Mouse (Mus musculus) myocyte (in vitro differentiated cells): Measurements from ENCODE around the gene Gm884. TPM values are rescaled to one million over a fixed set of nuclear protein-coding genes. Genes with fewer than 3 reads are reported as not detected.
"Not testable (repeated sequence)": the region's sequence is repeated elsewhere in the genome, so short reads cannot be mapped to it uniquely, and the experiment has no call there.

Experiments
- H3K27me3 ChIP-seq: one replicate; pipeline ENCODE4 v1.6.1; 2011; ENCODE audit not compliant: control insufficient read depth, insufficient read depth, insufficient read length
- H3K36me3 ChIP-seq: one replicate; pipeline ENCODE4 v1.6.1; 2011; ENCODE audit not compliant: control insufficient read depth, insufficient read depth
- H3K4me2 ChIP-seq: one replicate; pipeline ENCODE4 v1.6.1; 2011; ENCODE audit warnings: low read depth, control low read depth
- H3K4me3 ChIP-seq: one replicate; pipeline ENCODE4 v1.5.1; 2011; ENCODE audit warnings: mild to moderate bottlenecking, control low read depth, moderate library complexity
- H3K79me2 ChIP-seq: one replicate; pipeline ENCODE4 v1.6.1; 2011; ENCODE audit not compliant: control insufficient read depth, insufficient read depth
- H3ac ChIP-seq: one replicate; pipeline ENCODE4 v1.6.1; 2011; ENCODE audit not compliant: control insufficient read depth, insufficient read length
- CEBPB ChIP-seq: IDR thresholded peaks from 2 replicates; pipeline ENCODE4 v1.6.1; 2011; ENCODE audit warnings: mild to moderate bottlenecking, moderate library complexity; ENCODE audit not compliant: poor library complexity, insufficient read depth, severe bottlenecking
- E2F4 ChIP-seq: IDR thresholded peaks from one replicate; pipeline ENCODE4 v1.6.1; 2011; ENCODE audit warnings: mild to moderate bottlenecking, control low read depth, moderate library complexity; ENCODE audit not compliant: insufficient read depth
- MAX ChIP-seq: IDR thresholded peaks from one replicate; pipeline ENCODE4 v1.6.1; 2011; ENCODE audit warnings: low read depth, mild to moderate bottlenecking, control low read depth
- MYOD1 ChIP-seq, 3 experiments: IDR thresholded peaks; one replicate each; pipeline ENCODE4 v1.6.1; 2011; ENCODE audit warnings: control low read depth in 2 of 3, low read depth in 2 of 3, mild to moderate bottlenecking in 2 of 3, moderate library complexity in 1 of 3; ENCODE audit not compliant: insufficient read length in 2 of 3, control insufficient read depth in 1 of 3
- MYOG ChIP-seq, 3 experiments: IDR thresholded peaks; one replicate each; pipeline ENCODE4 v1.6.1; 2011; ENCODE audit warnings: control low read depth in 2 of 3, low read depth in 2 of 3, mild to moderate bottlenecking in 2 of 3; ENCODE audit not compliant: insufficient read length in 2 of 3, control insufficient read depth in 1 of 3, insufficient read depth in 1 of 3
- POLR2A ChIP-seq: IDR thresholded peaks from one replicate; pipeline ENCODE4 v1.6.1; 2011; ENCODE audit warnings: low read depth, mild to moderate bottlenecking, control low read depth, moderate library complexity; ENCODE audit not compliant: insufficient read length
- POLR2AphosphoS2 ChIP-seq: IDR thresholded peaks from one replicate; pipeline ENCODE4 v1.6.1; 2011; ENCODE audit warnings: low read depth, control low read depth; ENCODE audit not compliant: insufficient read length
- REST ChIP-seq: IDR thresholded peaks from one replicate; pipeline ENCODE4 v1.6.1; 2011; ENCODE audit warnings: mild to moderate bottlenecking, control low read depth, moderate library complexity; ENCODE audit not compliant: insufficient read depth, insufficient read length
- SRF ChIP-seq: IDR thresholded peaks from one replicate; pipeline ENCODE4 v1.6.1; 2011; ENCODE audit warnings: low read depth; ENCODE audit not compliant: control insufficient read depth, insufficient read length
- TCF12 ChIP-seq: IDR thresholded peaks from one replicate; pipeline ENCODE4 v1.6.1; 2011; ENCODE audit warnings: mild to moderate bottlenecking, control low read depth; ENCODE audit not compliant: poor library complexity, insufficient read depth, severe bottlenecking
- TCF3 ChIP-seq: IDR thresholded peaks from one replicate; pipeline ENCODE4 v1.6.1; 2011; ENCODE audit warnings: low read depth, control low read depth; ENCODE audit not compliant: insufficient read length
- USF1 ChIP-seq: IDR thresholded peaks from one replicate; pipeline ENCODE4 v1.6.1; 2011; ENCODE audit warnings: low read depth, mild to moderate bottlenecking, control low read depth, moderate library complexity
- polyA plus RNA-seq: library from polyadenylated mRNA; unstranded; fragments of >200 nt; fragmentation: generic; extraction: Trizol; gene quantifications from one replicate; pipeline ENCODE4 v1.2.1, GENCODE M21; 2012; ENCODE audit warnings: missing spikeins

Gene Gm884
- polyA plus RNA-seq, 1 experiment, result not detected

- Histone ChIP-seq H3K79me2 (no peaks in the 10 kb centered on the region), H3K4me2 (no peak overlapping the region), H3K27me3 (no peaks in the 10 kb centered on the region), H3ac (no peak overlapping the region), H3K36me3 (no peaks in the 10 kb centered on the region), H3K4me3 (no peak overlapping the region)
- TF ChIP-seq TCF3, result no peak
- TF ChIP-seq CEBPB, result no peak
- TF ChIP-seq TCF12, result no peak
- no peak for TF ChIP-seq POLR2A
- no peak for TF ChIP-seq MYOD1 (IDR thresholded peaks at IDR 0.05; ENCODE audit: control insufficient read depth in 1 of 3, insufficient read length in 2 of 3, low read depth in 2 of 3)
- no peak for TF ChIP-seq E2F4
- no peak for TF ChIP-seq MYOG (IDR thresholded peaks at IDR 0.05; ENCODE audit: control insufficient read depth in 1 of 3, insufficient read depth in 1 of 3, insufficient read length in 2 of 3, low read depth in 2 of 3)
- TF ChIP-seq POLR2AphosphoS2, result no peak
- TF ChIP-seq MAX, result no peak
- no peak for TF ChIP-seq REST
- no peak for TF ChIP-seq SRF
- no peak for TF ChIP-seq USF1
These were observed 10.2 kb downstream of the Gm884 start for GRCm38 (mm10) chr11:103610772-103611171.

DNA sequence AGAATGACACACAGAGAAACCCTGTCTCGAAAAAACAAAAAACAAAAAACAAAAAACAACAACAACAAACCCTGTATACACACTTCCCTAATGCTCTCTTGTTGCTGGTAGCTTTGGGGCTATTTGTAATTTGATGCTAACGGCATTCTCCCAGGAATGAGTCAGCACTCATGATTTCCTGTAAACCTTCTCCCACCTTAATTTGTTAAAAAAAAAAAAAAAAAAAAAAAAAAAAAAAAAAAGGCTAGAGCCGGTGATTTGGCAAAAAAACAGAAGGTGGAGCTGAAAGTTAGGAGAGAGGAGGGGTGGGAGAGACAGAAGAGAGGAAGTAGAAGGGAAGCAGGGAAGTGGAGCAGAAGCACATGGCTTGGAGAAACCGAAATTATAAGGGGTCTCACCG lies 14.3 kb downstream of the Gm884 start:
- Histone ChIP-seq H3K79me2 (no peaks in the 10 kb centered on the region), H3ac (no peak overlapping the region), H3K36me3 (no peaks in the 10 kb centered on the region), H3K4me2 (no peak overlapping the region), H3K27me3 (no peaks in the 10 kb centered on the region), H3K4me3 (no peak overlapping the region)
- no peak for TF ChIP-seq USF1
- TF ChIP-seq E2F4, result no peak
- TF ChIP-seq REST, result no peak
- TF ChIP-seq CEBPB, result no peak
- TF ChIP-seq TCF3, result no peak
- no peak for TF ChIP-seq MAX
- no peak for TF ChIP-seq TCF12
- no peak for TF ChIP-seq SRF
- no peak for TF ChIP-seq POLR2AphosphoS2
- TF ChIP-seq MYOD1 (IDR thresholded peaks at IDR 0.05; ENCODE audit: control insufficient read depth in 1 of 3, insufficient read length in 2 of 3, low read depth in 2 of 3), result no peak
- no peak for TF ChIP-seq MYOG (IDR thresholded peaks at IDR 0.05; ENCODE audit: control insufficient read depth in 1 of 3, insufficient read depth in 1 of 3, insufficient read length in 2 of 3, low read depth in 2 of 3)
- no peak for TF ChIP-seq POLR2A

DNA sequence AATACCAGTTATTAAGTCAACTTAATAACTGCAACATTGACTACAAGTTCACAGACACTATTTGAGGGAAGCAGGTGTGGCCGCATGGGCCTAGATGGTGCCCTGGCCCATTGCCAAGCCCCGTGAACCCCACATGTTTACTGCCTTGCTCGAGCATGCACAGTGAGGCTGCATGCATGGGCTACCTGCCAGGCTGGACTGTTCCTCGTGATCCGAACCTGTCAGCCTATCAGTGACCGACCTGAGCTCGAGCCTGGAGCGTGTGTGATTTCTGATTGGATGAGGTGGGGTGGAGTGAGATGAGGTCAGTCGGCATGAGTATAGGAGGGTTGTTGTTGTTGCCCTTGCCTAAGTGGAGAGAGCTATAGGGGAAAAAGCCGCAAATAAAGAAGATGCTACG lies 42.6 kb downstream of the Gm884 start:
- no peaks in the 10 kb centered on the region for H3K36me3 ChIP-seq
- H3K4me3 ChIP-seq, result no peak overlapping the region
- TF ChIP-seq TCF12 (no peak), REST (no peak), E2F4 (no peak), USF1 (no peak), CEBPB (no peak), TCF3 (no peak), POLR2AphosphoS2 (no peak), MYOD1 (IDR thresholded peaks at IDR 0.05; ENCODE audit: control insufficient read depth in 1 of 3, insufficient read length in 2 of 3, low read depth in 2 of 3) (no peak), MYOG (IDR thresholded peaks at IDR 0.05; ENCODE audit: control insufficient read depth in 1 of 3, insufficient read depth in 1 of 3, insufficient read length in 2 of 3, low read depth in 2 of 3) (no peak), MAX (no peak), POLR2A (no peak), SRF (no peak)
- peaks cover 7% of the 10 kb centered on the region for H3K27me3 ChIP-seq
- H3ac ChIP-seq, result no peak overlapping the region
- H3K79me2 ChIP-seq, result no peaks in the 10 kb centered on the region
- no peak overlapping the region for H3K4me2 ChIP-seq

- Histone ChIP-seq H3K36me3 (no peaks in the 10 kb centered on the region), H3K27me3 (no peaks in the 10 kb centered on the region), H3ac (no peak overlapping the region), H3K79me2 (no peaks in the 10 kb centered on the region), H3K4me3 (no peak overlapping the region), H3K4me2 (no peak overlapping the region)
- TF ChIP-seq CEBPB (no peak), MAX (no peak), TCF12 (no peak), E2F4 (no peak), TCF3 (no peak), USF1 (no peak), POLR2A (no peak), POLR2AphosphoS2 (no peak), SRF (no peak), REST (no peak), MYOG (IDR thresholded peaks at IDR 0.05; ENCODE audit: control insufficient read depth in 1 of 3, insufficient read depth in 1 of 3, insufficient read length in 2 of 3, low read depth in 2 of 3) (no peak), MYOD1 (IDR thresholded peaks at IDR 0.05; ENCODE audit: control insufficient read depth in 1 of 3, insufficient read length in 2 of 3, low read depth in 2 of 3) (no peak)
These were observed 64.9 kb downstream of the Gm884 start for GRCm38 (mm10) chr11:103556021-103556420.

GRCm38 (mm10) chr11:103534973-103535372 lies 86.0 kb downstream of the Gm884 start:
- H3ac ChIP-seq, H3K4me3 ChIP-seq, H3K79me2 ChIP-seq, H3K4me2 ChIP-seq, H3K36me3 ChIP-seq: not testable (repeated sequence)
- peaks cover 24% of the 10 kb centered on the region for H3K27me3 ChIP-seq
